Mouse (Mus musculus) T-helper 17 cell (primary cell): ENCODE data around the gene Kat2a.
"Not testable (repeated sequence)": the region's sequence is repeated elsewhere in the genome, so short reads cannot be mapped to it uniquely, and the experiment has no call there.

ENCODE experiments used
- in situ Hi-C, 2 experiments: fragments of 300-600 bp; cut with MboI, MseI; formaldehyde crosslinking; loops; 1 replicate in 1 of 2; 2 replicates in 1 of 2; pipeline ENCODE4 v1.15.1; 2025; ENCODE audit warnings: high pct_unique_total_duplicates in 2 of 2

Kat2a gene

GRCm38 (mm10) chr11:100673169-100673568 is 39.1 kb downstream of the Kat2a start:
- in situ Hi-C loops, result no loop called here

- in situ Hi-C loops, result no loop called here
These were observed 40.3 kb downstream of the Kat2a start for GRCm38 (mm10) chr11:100671956-100672355.

- in situ Hi-C loops, result no loop called here
These were observed 41.2 kb downstream of the Kat2a start for GRCm38 (mm10) chr11:100671049-100671448.

- in situ Hi-C loops, result no loop called here
These were observed 52.5 kb downstream of the Kat2a start for GRCm38 (mm10) chr11:100659806-100660205.

GRCm38 (mm10) chr11:100656458-100656857 is 55.8 kb downstream of the Kat2a start:
- in situ Hi-C loops, result no loop called here

- in situ Hi-C loops, result not testable (repeated sequence)
These were observed 56.7 kb downstream of the Kat2a start for GRCm38 (mm10) chr11:100655589-100655988.
